Mouse (Mus musculus): ENCODE measurements around the gene D630003M21Rik. TPM values are rescaled to one million over a fixed set of nuclear protein-coding genes. Genes with fewer than 3 reads are reported as not detected.

The D630003M21Rik gene
- polyA plus RNA-seq, 1 experiment: 0.25 TPM

GRCm38 (mm10) chr2:158157654-158158053 lies 71.4 kb downstream of the D630003M21Rik start:
- Histone ChIP-seq H3K4me3 (no peak overlapping the region), H3K27me3 (ENCODE audit: control insufficient read depth, insufficient read depth, insufficient read length) (no peaks in the 10 kb centered on the region), H3ac (ENCODE audit: control insufficient read depth, insufficient read length) (no peak overlapping the region), H3K4me2 (ENCODE audit: low read depth) (no peak overlapping the region), H3K79me2 (ENCODE audit: control insufficient read depth, insufficient read depth) (no peaks in the 10 kb centered on the region), H3K36me3 (ENCODE audit: control insufficient read depth, insufficient read depth) (no peaks in the 10 kb centered on the region)
- TF ChIP-seq TCF3 (IDR thresholded peaks at IDR 0.05; ENCODE audit: insufficient read length, low read depth): no peak

- H3ac ChIP-seq (ENCODE audit: control insufficient read depth, insufficient read length): no peak overlapping the region
- H3K4me3 ChIP-seq: no peak overlapping the region
- H3K36me3 ChIP-seq (ENCODE audit: control insufficient read depth, insufficient read depth): no peaks in the 10 kb centered on the region
- H3K4me2 ChIP-seq (ENCODE audit: low read depth): no peak overlapping the region
- no peaks in the 10 kb centered on the region for H3K27me3 ChIP-seq (ENCODE audit: control insufficient read depth, insufficient read depth, insufficient read length)
- TF ChIP-seq CEBPB (IDR thresholded peaks at IDR 0.05; ENCODE audit: insufficient read depth, poor library complexity, severe bottlenecking) (no peak), MAX (IDR thresholded peaks at IDR 0.05; ENCODE audit: low read depth) (no peak), POLR2A (IDR thresholded peaks at IDR 0.05; ENCODE audit: insufficient read length, low read depth) (no peak), USF1 (IDR thresholded peaks at IDR 0.05; ENCODE audit: low read depth) (no peak), SRF (IDR thresholded peaks at IDR 0.05; ENCODE audit: control insufficient read depth, insufficient read length, low read depth) (no peak), MYOD1 (IDR thresholded peaks at IDR 0.05; ENCODE audit: control insufficient read depth in 1 of 3, insufficient read length in 2 of 3, low read depth in 2 of 3) (no peak), REST (IDR thresholded peaks at IDR 0.05; ENCODE audit: insufficient read depth, insufficient read length) (no peak), TCF12 (IDR thresholded peaks at IDR 0.05; ENCODE audit: insufficient read depth, poor library complexity, severe bottlenecking) (no peak), TCF3 (IDR thresholded peaks at IDR 0.05; ENCODE audit: insufficient read length, low read depth) (no peak), MYOG (IDR thresholded peaks at IDR 0.05; ENCODE audit: control insufficient read depth in 1 of 3, insufficient read depth in 1 of 3, insufficient read length in 2 of 3, low read depth in 2 of 3) (no peak), E2F4 (IDR thresholded peaks at IDR 0.05; ENCODE audit: insufficient read depth) (no peak), POLR2AphosphoS2 (IDR thresholded peaks at IDR 0.05; ENCODE audit: insufficient read length, low read depth) (no peak)
- H3K79me2 ChIP-seq (ENCODE audit: control insufficient read depth, insufficient read depth): no peaks in the 10 kb centered on the region
Measured at GRCm38 (mm10) chr2:158156487-158156886, 72.5 kb downstream of the D630003M21Rik start.

GRCm38 (mm10) chr2:158155615-158156014 lies 73.4 kb downstream of the D630003M21Rik start:
- Histone ChIP-seq H3K4me3 (no peak overlapping the region), H3K36me3 (ENCODE audit: control insufficient read depth, insufficient read depth) (no peaks in the 10 kb centered on the region), H3K4me2 (ENCODE audit: low read depth) (no peak overlapping the region), H3K27me3 (ENCODE audit: control insufficient read depth, insufficient read depth, insufficient read length) (no peaks in the 10 kb centered on the region), H3K79me2 (ENCODE audit: control insufficient read depth, insufficient read depth) (no peaks in the 10 kb centered on the region), H3ac (ENCODE audit: control insufficient read depth, insufficient read length) (no peak overlapping the region)
- TF ChIP-seq CEBPB (IDR thresholded peaks at IDR 0.05; ENCODE audit: insufficient read depth, poor library complexity, severe bottlenecking) (no peak), MAX (IDR thresholded peaks at IDR 0.05; ENCODE audit: low read depth) (no peak), USF1 (IDR thresholded peaks at IDR 0.05; ENCODE audit: low read depth) (no peak), POLR2A (IDR thresholded peaks at IDR 0.05; ENCODE audit: insufficient read length, low read depth) (no peak), TCF3 (IDR thresholded peaks at IDR 0.05; ENCODE audit: insufficient read length, low read depth) (no peak), SRF (IDR thresholded peaks at IDR 0.05; ENCODE audit: control insufficient read depth, insufficient read length, low read depth) (no peak), POLR2AphosphoS2 (IDR thresholded peaks at IDR 0.05; ENCODE audit: insufficient read length, low read depth) (no peak), MYOD1 (IDR thresholded peaks at IDR 0.05; ENCODE audit: control insufficient read depth in 1 of 3, insufficient read length in 2 of 3, low read depth in 2 of 3) (no peak), MYOG (IDR thresholded peaks at IDR 0.05; ENCODE audit: control insufficient read depth in 1 of 3, insufficient read depth in 1 of 3, insufficient read length in 2 of 3, low read depth in 2 of 3) (no peak), TCF12 (IDR thresholded peaks at IDR 0.05; ENCODE audit: insufficient read depth, poor library complexity, severe bottlenecking) (no peak), E2F4 (IDR thresholded peaks at IDR 0.05; ENCODE audit: insufficient read depth) (no peak), REST (IDR thresholded peaks at IDR 0.05; ENCODE audit: insufficient read depth, insufficient read length) (no peak)

GRCm38 (mm10) chr2:158155101-158155500 lies 73.9 kb downstream of the D630003M21Rik start:
- Histone ChIP-seq H3K79me2 (ENCODE audit: control insufficient read depth, insufficient read depth) (no peaks in the 10 kb centered on the region), H3K4me3 (no peak overlapping the region), H3K27me3 (ENCODE audit: control insufficient read depth, insufficient read depth, insufficient read length) (no peaks in the 10 kb centered on the region), H3K36me3 (ENCODE audit: control insufficient read depth, insufficient read depth) (no peaks in the 10 kb centered on the region), H3ac (ENCODE audit: control insufficient read depth, insufficient read length) (no peak overlapping the region), H3K4me2 (ENCODE audit: low read depth) (peak overlapping the region; percentile 83)
- TF ChIP-seq POLR2AphosphoS2 (IDR thresholded peaks at IDR 0.05; ENCODE audit: insufficient read length, low read depth): no peak
- no peak for TF ChIP-seq MYOG (IDR thresholded peaks at IDR 0.05; ENCODE audit: control insufficient read depth in 1 of 3, insufficient read depth in 1 of 3, insufficient read length in 2 of 3, low read depth in 2 of 3)
- no peak for TF ChIP-seq MYOD1 (IDR thresholded peaks at IDR 0.05; ENCODE audit: control insufficient read depth in 1 of 3, insufficient read length in 2 of 3, low read depth in 2 of 3)
- no peak for TF ChIP-seq TCF12 (IDR thresholded peaks at IDR 0.05; ENCODE audit: insufficient read depth, poor library complexity, severe bottlenecking)
- no peak for TF ChIP-seq MAX (IDR thresholded peaks at IDR 0.05; ENCODE audit: low read depth)
- no peak for TF ChIP-seq TCF3 (IDR thresholded peaks at IDR 0.05; ENCODE audit: insufficient read length, low read depth)
- no peak for TF ChIP-seq SRF (IDR thresholded peaks at IDR 0.05; ENCODE audit: control insufficient read depth, insufficient read length, low read depth)
- TF ChIP-seq POLR2A (IDR thresholded peaks at IDR 0.05; ENCODE audit: insufficient read length, low read depth): no peak
- no peak for TF ChIP-seq REST (IDR thresholded peaks at IDR 0.05; ENCODE audit: insufficient read depth, insufficient read length)
- TF ChIP-seq CEBPB (IDR thresholded peaks at IDR 0.05; ENCODE audit: insufficient read depth, poor library complexity, severe bottlenecking): no peak
- no peak for TF ChIP-seq USF1 (IDR thresholded peaks at IDR 0.05; ENCODE audit: low read depth)
- TF ChIP-seq E2F4 (IDR thresholded peaks at IDR 0.05; ENCODE audit: insufficient read depth): no peak

GRCm38 (mm10) chr2:158154641-158155040 lies 74.4 kb downstream of the D630003M21Rik start:
- peak overlapping the region; percentile 83 for H3K4me2 ChIP-seq (ENCODE audit: low read depth)

More at GRCm38 (mm10) chr2:158154641-158155040, 74.4 kb downstream of the D630003M21Rik start:
- no peak overlapping the region for H3K4me3 ChIP-seq
- TF ChIP-seq REST (IDR thresholded peaks at IDR 0.05; ENCODE audit: insufficient read depth, insufficient read length): no peak
- no peak for TF ChIP-seq TCF3 (IDR thresholded peaks at IDR 0.05; ENCODE audit: insufficient read length, low read depth)
- no peak for TF ChIP-seq SRF (IDR thresholded peaks at IDR 0.05; ENCODE audit: control insufficient read depth, insufficient read length, low read depth)
- TF ChIP-seq POLR2A (IDR thresholded peaks at IDR 0.05; ENCODE audit: insufficient read length, low read depth): no peak
- no peak for TF ChIP-seq TCF12 (IDR thresholded peaks at IDR 0.05; ENCODE audit: insufficient read depth, poor library complexity, severe bottlenecking)
- no peak for TF ChIP-seq CEBPB (IDR thresholded peaks at IDR 0.05; ENCODE audit: insufficient read depth, poor library complexity, severe bottlenecking)
- no peak for TF ChIP-seq USF1 (IDR thresholded peaks at IDR 0.05; ENCODE audit: low read depth)
- no peaks in the 10 kb centered on the region for H3K27me3 ChIP-seq (ENCODE audit: control insufficient read depth, insufficient read depth, insufficient read length)
- no peaks in the 10 kb centered on the region for H3K36me3 ChIP-seq (ENCODE audit: control insufficient read depth, insufficient read depth)
- no peaks in the 10 kb centered on the region for H3K79me2 ChIP-seq (ENCODE audit: control insufficient read depth, insufficient read depth)
- H3ac ChIP-seq (ENCODE audit: control insufficient read depth, insufficient read length): no peak overlapping the region

Measured in myocyte (in vitro differentiated cells).